Mouse (Mus musculus): ENCODE results near the gene Sec24d. TPM values are rescaled to one million over a fixed set of nuclear protein-coding genes. Genes with fewer than 3 reads are reported as not detected.
"Not testable (repeated sequence)": the region's sequence is repeated elsewhere in the genome, so short reads cannot be mapped to it uniquely, and the experiment has no call there.

The Sec24d gene
- total RNA-seq, 1 experiment from 2014 or later, result 93.5 TPM

- no peak for DNase-seq
Measured at GRCm38 (mm10) chr3:123337853-123338252, 70.6 kb downstream of the Sec24d start.

DNA sequence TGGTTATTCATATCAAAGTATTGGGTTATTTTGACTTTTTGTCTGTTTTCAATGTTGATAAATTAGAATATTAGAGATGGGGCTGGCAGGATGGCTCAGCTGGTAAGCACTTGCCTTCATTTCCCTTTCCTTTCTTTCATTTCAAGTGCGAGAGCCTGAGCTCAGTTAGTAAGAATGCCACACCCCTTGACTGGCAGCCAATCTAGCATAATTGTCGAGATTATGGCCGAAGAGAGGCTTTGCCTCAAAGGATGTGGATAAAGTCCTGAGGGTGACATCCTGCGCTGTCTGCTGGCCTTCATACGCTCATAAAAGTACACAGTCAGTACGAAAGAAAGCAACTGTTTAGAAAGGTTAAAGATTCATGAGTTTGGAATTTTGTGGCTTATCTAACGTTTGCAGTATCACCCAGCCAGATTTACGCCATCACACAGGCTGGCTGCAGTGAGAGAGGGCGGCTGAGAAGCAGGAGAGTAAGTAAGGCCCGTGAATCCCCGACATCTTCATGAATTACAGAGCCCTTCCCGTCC lies 71.5 kb downstream of the Sec24d start:
- DNase-seq, result peak; percentile 21

- no peak for DNase-seq
Measured at GRCm38 (mm10) chr3:123341049-123341448, 73.8 kb downstream of the Sec24d start.

- DNase-seq, result no peak
Measured at GRCm38 (mm10) chr3:123343690-123344089, 76.4 kb downstream of the Sec24d start.

DNA sequence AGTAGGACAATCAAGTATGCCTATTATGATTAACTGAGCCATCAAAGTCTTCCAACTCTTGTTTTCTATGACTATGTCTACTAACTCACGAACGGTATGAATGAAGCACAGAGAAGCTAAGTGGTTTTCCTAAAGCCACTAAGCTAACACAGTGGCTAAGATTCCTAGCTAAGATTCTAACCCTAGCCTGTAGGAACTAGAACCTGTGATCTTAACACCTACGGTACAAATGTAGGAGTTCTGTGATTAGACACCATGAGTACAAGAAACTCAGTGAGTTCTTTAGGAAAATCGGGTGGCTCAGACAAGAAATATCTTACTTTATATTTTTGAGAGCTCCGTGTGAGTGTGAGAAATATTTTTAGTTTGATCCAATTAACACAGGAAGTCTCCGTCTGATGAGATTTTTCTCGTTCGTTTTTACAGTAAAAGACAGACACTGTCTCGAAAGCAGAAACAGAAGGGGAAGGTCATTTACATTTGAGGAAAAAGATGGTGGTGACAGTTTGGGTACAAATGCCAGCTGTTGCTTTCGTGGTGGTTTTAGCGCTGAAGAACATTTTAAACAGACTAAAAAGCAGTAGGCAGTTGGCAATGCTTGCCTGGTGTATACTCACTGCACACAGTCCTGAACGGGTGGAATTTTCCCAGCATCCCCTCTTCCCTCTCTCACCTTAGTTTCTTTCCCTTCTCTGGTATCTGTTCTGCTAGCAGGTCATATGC lies 81.0 kb downstream of the Sec24d start:
- no peak for DNase-seq

DNA sequence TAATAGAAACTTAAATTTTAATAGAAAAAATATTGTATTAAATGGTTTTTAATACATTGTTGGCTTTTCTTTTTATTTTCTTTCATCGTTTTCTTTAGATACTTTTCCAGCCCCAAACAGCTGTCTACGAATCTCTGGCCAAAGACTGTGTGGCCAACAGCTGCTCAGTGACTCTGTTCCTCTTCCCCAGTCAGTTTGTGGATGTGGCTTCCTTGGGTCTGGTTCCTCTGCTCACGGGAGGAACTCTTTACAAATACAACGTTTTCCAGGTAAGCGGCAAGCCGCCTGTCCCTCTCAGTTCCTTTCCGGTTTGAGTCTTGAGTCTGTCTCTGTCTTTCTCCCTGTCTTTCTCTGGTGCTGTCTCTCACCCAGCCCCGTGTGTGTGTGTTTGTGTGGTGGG lies 83.3 kb downstream of the Sec24d start:
- DNase-seq, result no peak

DNA sequence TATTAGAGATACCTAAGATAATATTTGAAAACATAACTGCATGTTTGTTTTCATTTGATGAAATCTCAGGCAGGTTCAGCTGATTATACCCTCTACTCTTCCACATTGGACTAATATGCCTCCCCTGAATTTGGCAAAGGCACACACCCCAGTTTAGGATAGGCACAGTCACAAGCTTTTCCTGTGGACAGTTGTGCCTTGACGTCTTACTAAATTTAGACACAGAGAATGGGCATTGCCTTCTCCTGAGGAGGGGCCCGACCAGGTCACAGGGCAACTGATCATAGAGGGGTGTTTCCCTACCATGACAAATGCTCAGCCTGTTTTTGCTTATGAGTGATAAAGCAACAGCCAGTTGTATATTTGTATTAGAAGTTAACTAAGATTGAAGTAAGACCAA lies 84.3 kb downstream of the Sec24d start:
- no peak for DNase-seq

- DNase-seq, result peak; percentile 29
Measured at GRCm38 (mm10) chr3:123353183-123353582, 85.9 kb downstream of the Sec24d start.

- no peak for DNase-seq
Measured at GRCm38 (mm10) chr3:123353661-123354060, 86.4 kb downstream of the Sec24d start.

GRCm38 (mm10) chr3:123354388-123354787 lies 87.1 kb downstream of the Sec24d start:
- no peak for DNase-seq

GRCm38 (mm10) chr3:123356377-123356991 lies 89.2 kb downstream of the Sec24d start:
- DNase-seq, result no peak

DNA sequence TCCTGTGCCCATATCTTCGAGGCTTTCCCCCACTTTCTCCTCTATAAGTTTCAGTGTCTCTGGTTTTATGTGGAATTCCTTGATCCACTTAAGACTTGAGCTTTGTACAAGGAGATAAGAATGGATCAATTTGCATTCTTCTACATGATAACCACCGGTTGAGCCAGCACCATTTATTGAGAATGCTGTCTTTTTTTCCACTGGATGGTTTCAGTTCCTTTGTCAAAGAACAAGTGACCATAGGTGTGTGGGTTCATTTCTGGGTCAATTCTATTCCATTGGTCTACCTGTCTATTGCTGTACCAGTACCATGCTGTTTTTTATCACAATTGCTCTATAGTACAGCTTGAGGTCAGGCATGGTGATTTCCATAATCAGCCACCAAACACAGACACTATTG lies 99.6 kb downstream of the Sec24d start:
- not testable (repeated sequence) for DNase-seq

DNA sequence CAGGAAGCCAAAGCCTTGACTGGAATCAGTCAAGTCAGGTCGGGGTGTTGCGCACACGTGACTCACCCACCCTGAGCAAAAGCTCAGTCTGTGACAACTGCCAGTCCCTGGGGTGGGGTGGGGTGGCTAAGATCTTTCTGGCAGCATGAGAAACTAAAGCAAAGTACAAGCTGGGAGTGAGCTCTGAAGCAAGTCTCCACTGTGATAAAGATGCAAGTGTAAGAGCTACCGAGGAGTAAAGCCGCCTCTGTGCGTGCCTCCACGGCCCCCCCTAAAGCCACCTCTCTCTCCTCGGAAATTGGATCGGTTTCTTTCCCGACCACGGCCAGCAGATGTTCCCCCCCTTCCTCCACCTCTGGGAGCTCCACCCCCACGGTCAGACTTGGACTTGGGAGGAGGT lies 101.9 kb downstream of the Sec24d start:
- no peak for DNase-seq

DNA sequence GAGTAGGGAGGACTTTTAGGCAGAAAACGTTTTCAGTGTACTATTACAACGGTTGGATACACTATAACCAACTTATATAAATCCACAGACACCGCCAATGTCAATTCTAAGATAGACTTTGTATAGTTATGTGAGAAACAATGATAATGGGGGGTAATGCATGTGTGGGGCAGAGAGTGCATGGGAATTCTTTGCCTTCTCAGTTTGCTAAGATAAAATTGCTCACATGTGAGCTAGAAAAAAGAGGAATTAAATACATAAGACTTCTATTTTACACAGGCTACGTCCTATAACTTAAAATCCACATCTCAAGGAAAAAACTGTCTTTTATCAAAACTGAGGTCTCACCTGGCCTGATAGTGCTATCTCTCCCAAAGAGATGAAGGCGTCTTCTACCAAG lies 103.7 kb downstream of the Sec24d start:
- DNase-seq, result no peak

- DNase-seq, result peak; percentile 85
Measured at GRCm38 (mm10) chr3:123371766-123372535, 104.7 kb downstream of the Sec24d start.

GRCm38 (mm10) chr3:123376562-123376961 lies 109.3 kb downstream of the Sec24d start:
- no peak for DNase-seq

DNA sequence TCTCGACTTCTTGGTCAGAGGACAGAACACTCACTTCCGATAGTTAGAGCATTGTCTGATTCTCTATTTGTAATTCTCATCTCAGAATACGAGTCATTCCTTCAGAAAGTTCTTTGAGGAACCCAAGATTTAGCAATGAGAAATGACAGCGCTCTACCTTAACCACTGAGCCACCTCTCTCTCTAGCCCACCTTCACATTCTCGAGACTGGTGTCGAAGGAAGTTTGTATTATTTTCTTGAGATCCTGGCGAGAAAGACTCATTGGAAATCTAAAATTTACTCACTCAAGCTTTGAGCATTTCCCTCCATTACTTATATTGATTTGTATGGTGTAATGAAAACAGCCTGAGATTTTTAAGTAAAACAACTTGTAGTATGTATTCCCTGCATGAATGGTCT lies 117.2 kb downstream of the Sec24d start:
- no peak for DNase-seq

DNA sequence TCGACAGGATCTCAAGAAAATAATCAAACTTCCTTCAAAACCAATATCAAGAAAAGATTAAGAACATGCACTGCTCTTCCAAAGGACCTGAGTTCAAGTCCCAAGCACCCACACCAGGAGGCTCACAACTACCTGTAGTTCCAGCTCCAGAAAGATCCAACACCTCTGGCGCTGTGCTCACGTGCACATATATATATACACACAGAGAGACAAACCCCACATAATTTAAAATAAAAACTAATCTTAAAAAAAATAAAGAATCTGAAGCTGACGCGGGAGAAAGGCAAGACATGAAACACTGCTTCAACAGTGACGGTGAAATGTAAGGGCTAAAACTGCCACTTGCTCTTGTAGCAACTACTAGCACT lies 117.8 kb downstream of the Sec24d start:
- no peak for DNase-seq

DNA sequence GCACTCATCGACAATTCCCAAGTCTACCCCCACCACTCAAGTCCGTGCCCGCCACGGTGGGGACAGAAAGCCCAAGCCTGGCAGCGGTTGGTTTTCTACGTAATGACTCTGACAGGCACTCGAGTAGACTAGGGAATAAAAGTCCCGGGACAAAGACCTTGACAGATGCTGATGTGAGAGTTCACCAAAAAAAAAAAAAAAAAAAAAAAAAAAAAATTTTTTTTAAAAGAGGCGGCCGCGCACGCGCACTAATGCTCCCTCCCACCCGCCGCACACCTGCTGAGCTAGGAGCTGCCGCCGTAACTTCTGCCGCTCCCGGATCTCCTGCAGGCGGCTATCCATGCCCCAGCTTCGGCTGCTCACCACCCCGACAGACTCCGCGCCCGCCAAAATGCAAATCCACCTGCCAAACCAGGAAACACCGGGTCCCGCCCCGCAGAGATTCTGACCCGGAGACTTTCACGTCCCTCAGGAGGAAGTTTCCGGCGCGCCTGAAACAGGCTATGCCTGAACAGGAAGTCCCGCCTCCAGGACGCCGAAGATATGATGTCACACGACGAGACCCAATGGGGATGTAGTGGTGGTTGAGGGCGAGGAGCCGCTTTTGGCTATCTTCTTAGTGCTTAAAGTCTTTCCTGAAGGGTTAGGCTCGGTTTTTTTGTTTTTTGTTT lies 118.4 kb downstream of the Sec24d start, which contains the start of gene Mettl14:
Mettl14 (minus strand) TSS at position 623 of the 671 bp plus-strand sequence.
- DNase-seq, result peak; percentile 98

- DNase-seq, result not testable (repeated sequence)
Measured at GRCm38 (mm10) chr3:123386157-123386780, 119.0 kb downstream of the Sec24d start.

DNA sequence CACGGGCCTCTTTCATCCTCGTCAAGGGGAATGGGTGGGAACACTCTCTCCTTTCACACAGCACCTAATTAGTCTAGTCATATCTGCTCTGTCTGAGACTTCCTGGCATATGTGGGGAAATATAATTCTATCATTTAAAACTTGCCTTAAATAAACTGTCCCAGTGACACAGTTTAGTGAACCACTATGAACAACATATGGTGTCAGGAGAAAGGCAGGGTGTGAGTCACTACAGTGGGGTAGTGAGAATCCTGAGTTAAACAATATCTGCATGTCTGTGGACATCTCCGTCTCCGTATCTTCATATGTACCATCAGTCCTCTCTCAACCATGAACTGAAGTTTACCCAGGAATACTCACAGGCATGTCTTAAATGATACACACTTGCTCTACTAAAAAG lies 123.9 kb downstream of the Sec24d start:
- DNase-seq, result no peak

GRCm38 (mm10) chr3:123395611-123396010 lies 128.4 kb downstream of the Sec24d start:
- no peak for DNase-seq
